Mouse (Mus musculus): ENCODE measurements around the gene Cd46. TPM values are rescaled to one million over a fixed set of nuclear protein-coding genes. Genes with fewer than 3 reads are reported as not detected.

Cd46 gene
- polyA plus RNA-seq, 1 experiment, result not detected

- TF ChIP-seq POLR2A (IDR thresholded peaks at IDR 0.05; ENCODE audit: insufficient read depth, low read depth, low read length) (no peak), CTCF (IDR thresholded peaks at IDR 0.05; ENCODE audit: insufficient read depth, low read depth, low read length) (no peak)
- 69% methylated on average over 3 of the region's 3 CpGs for WGBS
- H3K27ac ChIP-seq (ENCODE audit: insufficient read depth, low read depth, low read length), result no peak overlapping the region
- H3K4me1 ChIP-seq (ENCODE audit: control insufficient read depth, insufficient read depth, low read length), result peaks cover 9% of the 10 kb centered on the region
- H3K4me3 ChIP-seq (ENCODE audit: insufficient read depth, low read depth, low read length), result no peak overlapping the region
Measured at GRCm38 (mm10) chr1:195014201-195014885, 77.7 kb downstream of the Cd46 start.

GRCm38 (mm10) chr1:195012531-195012930 is 79.5 kb downstream of the Cd46 start:
- 0 out of 2 replicates have a peak, but pooled peaks cover 3% of the 10 kb centered on the region for H3K4me1 ChIP-seq (ENCODE audit: control insufficient read depth, insufficient read depth, low read length)
- no peak for TF ChIP-seq POLR2A (IDR thresholded peaks at IDR 0.05; ENCODE audit: insufficient read depth, low read depth, low read length)
- no peak overlapping the region for H3K27ac ChIP-seq (ENCODE audit: insufficient read depth, low read depth, low read length)
- no peak overlapping the region for H3K4me3 ChIP-seq (ENCODE audit: insufficient read depth, low read depth, low read length)
- WGBS, result 86% methylated on average over 2 of the region's 2 CpGs

- Histone ChIP-seq H3K27ac (ENCODE audit: insufficient read depth, low read depth, low read length) (no peak overlapping the region), H3K4me1 (ENCODE audit: control insufficient read depth, insufficient read depth, low read length) (no peaks in the 10 kb centered on the region)
- TF ChIP-seq POLR2A (IDR thresholded peaks at IDR 0.05; ENCODE audit: insufficient read depth, low read depth, low read length), result no peak
- TF ChIP-seq CTCF (IDR thresholded peaks at IDR 0.05; ENCODE audit: insufficient read depth, low read depth, low read length), result no peak
Measured at GRCm38 (mm10) chr1:195006267-195006666, 85.8 kb downstream of the Cd46 start.

GRCm38 (mm10) chr1:195004194-195004593 is 87.9 kb downstream of the Cd46 start:
- 86% methylated on average over 1 of the region's 1 CpGs for WGBS
- TF ChIP-seq POLR2A (IDR thresholded peaks at IDR 0.05; ENCODE audit: insufficient read depth, low read depth, low read length) (no peak), CTCF (IDR thresholded peaks at IDR 0.05; ENCODE audit: insufficient read depth, low read depth, low read length) (no peak)
- Histone ChIP-seq H3K27ac (ENCODE audit: insufficient read depth, low read depth, low read length) (no peak overlapping the region), H3K4me3 (ENCODE audit: insufficient read depth, low read depth, low read length) (no peak overlapping the region), H3K4me1 (ENCODE audit: control insufficient read depth, insufficient read depth, low read length) (no peaks in the 10 kb centered on the region)

More at GRCm38 (mm10) chr1:195006267-195006666, 85.8 kb downstream of the Cd46 start:
- H3K4me3 ChIP-seq (ENCODE audit: insufficient read depth, low read depth, low read length), result no peak overlapping the region

- WGBS, result 55% methylated on average over 4 of the region's 4 CpGs
- Histone ChIP-seq H3K4me3 (ENCODE audit: insufficient read depth, low read depth, low read length) (no peak overlapping the region), H3K27ac (ENCODE audit: insufficient read depth, low read depth, low read length) (no peak overlapping the region), H3K4me1 (ENCODE audit: control insufficient read depth, insufficient read depth, low read length) (no peaks in the 10 kb centered on the region)
- TF ChIP-seq POLR2A (IDR thresholded peaks at IDR 0.05; ENCODE audit: insufficient read depth, low read depth, low read length) (no peak), CTCF (IDR thresholded peaks at IDR 0.05; ENCODE audit: insufficient read depth, low read depth, low read length) (no peak)
Measured at GRCm38 (mm10) chr1:195003328-195003727, 88.7 kb downstream of the Cd46 start.

- Histone ChIP-seq H3K4me1 (ENCODE audit: control insufficient read depth, insufficient read depth, low read length) (no peaks in the 10 kb centered on the region), H3K27ac (ENCODE audit: insufficient read depth, low read depth, low read length) (no peak overlapping the region), H3K4me3 (ENCODE audit: insufficient read depth, low read depth, low read length) (no peak overlapping the region)
- TF ChIP-seq POLR2A (IDR thresholded peaks at IDR 0.05; ENCODE audit: insufficient read depth, low read depth, low read length) (no peak), CTCF (IDR thresholded peaks at IDR 0.05; ENCODE audit: insufficient read depth, low read depth, low read length) (no peak)
- WGBS, result 96% methylated on average over 1 of the region's 1 CpGs
Measured at GRCm38 (mm10) chr1:194998396-194998795, 93.7 kb downstream of the Cd46 start.

- Histone ChIP-seq H3K4me3 (ENCODE audit: insufficient read depth, low read depth, low read length) (no peak overlapping the region), H3K4me1 (ENCODE audit: control insufficient read depth, insufficient read depth, low read length) (no peaks in the 10 kb centered on the region), H3K27ac (ENCODE audit: insufficient read depth, low read depth, low read length) (no peak overlapping the region)
- WGBS, result 91% methylated on average over 2 of the region's 2 CpGs
- no peak for TF ChIP-seq POLR2A (IDR thresholded peaks at IDR 0.05; ENCODE audit: insufficient read depth, low read depth, low read length)
- TF ChIP-seq CTCF (IDR thresholded peaks at IDR 0.05; ENCODE audit: insufficient read depth, low read depth, low read length), result no peak
Measured at GRCm38 (mm10) chr1:194995196-194995595, 96.9 kb downstream of the Cd46 start.

- Histone ChIP-seq H3K4me1 (ENCODE audit: control insufficient read depth, insufficient read depth, low read length) (no peaks in the 10 kb centered on the region), H3K4me3 (ENCODE audit: insufficient read depth, low read depth, low read length) (no peak overlapping the region), H3K27ac (ENCODE audit: insufficient read depth, low read depth, low read length) (no peak overlapping the region)
- no peak for TF ChIP-seq CTCF (IDR thresholded peaks at IDR 0.05; ENCODE audit: insufficient read depth, low read depth, low read length)
- TF ChIP-seq POLR2A (IDR thresholded peaks at IDR 0.05; ENCODE audit: insufficient read depth, low read depth, low read length), result no peak
- 71% methylated on average over 5 of the region's 5 CpGs for WGBS
Measured at GRCm38 (mm10) chr1:194994262-194994661, 97.8 kb downstream of the Cd46 start.

GRCm38 (mm10) chr1:194993409-194993988 is 98.5 kb downstream of the Cd46 start:
- Histone ChIP-seq H3K4me3 (ENCODE audit: insufficient read depth, low read depth, low read length) (no peak overlapping the region), H3K4me1 (ENCODE audit: control insufficient read depth, insufficient read depth, low read length) (no peaks in the 10 kb centered on the region), H3K27ac (ENCODE audit: insufficient read depth, low read depth, low read length) (no peak overlapping the region)
- WGBS, result 85% methylated on average over 1 of the region's 1 CpGs
- TF ChIP-seq POLR2A (IDR thresholded peaks at IDR 0.05; ENCODE audit: insufficient read depth, low read depth, low read length) (no peak), CTCF (IDR thresholded peaks at IDR 0.05; ENCODE audit: insufficient read depth, low read depth, low read length) (no peak)
